In genomic region chr5:122176398-122176797, GRCm38 (mm10) we compare ENCODE assay signal across 8 mouse cellular contexts. TPM values are rescaled to one million over a fixed set of nuclear protein-coding genes. Genes with fewer than 3 reads are reported as not detected.
DNase-seq lines count a peak whose midpoint lies in the region; ATAC-seq and TF ChIP-seq lines count a peak whose summit lies in the region.

No protein-coding gene starts in this region.

- POLR2A ChIA-PET in Patski (lab: Charles Lee): interaction anchor here (1.0 kb wide), 1 partner anchor 44 kb away, joined by 3 read pairs; no protein-coding TSS in a partner anchor

- peak; percentile 44 for ATAC-seq in Patski
- peak; percentile 71 to 76 for ATAC-seq in hematopoietic stem cell, adult 5-6 weeks (replicated peaks in 1 of 2; ENCODE audit: insufficient read depth in 1 of 2, low FRiP score in 2 of 2, low TSS enrichment in 1 of 2, low read depth in 1 of 2, poor library complexity in 2 of 2, severe bottlenecking in 2 of 2)
- peak; percentile 59; the same call in 1 of the 2 replicates for ATAC-seq in liver, embryonic 16.5 days (ENCODE audit: low read depth)

- no peak overlapping the region for H3K27ac ChIP-seq in liver, embryonic 16.5 days (ENCODE audit: low read length)

- no peaks in the 10 kb centered on the region for H3K4me1 ChIP-seq in liver, embryonic 16.5 days (ENCODE audit: control insufficient read depth, low read depth, low read length)

- TF ChIP-seq CTCF in Patski (IDR thresholded peaks at IDR 0.05): no peak

- CTCF ChIA-PET in Patski (lab: Charles Lee): interaction anchor here (1.0 to 1.8 kb wide), 5 partner anchors 9 to 72 kb away, joined by 3 to 6 read pairs (median 4); no protein-coding TSS in a partner anchor

- no peaks in the 10 kb centered on the region for H3K27me3 ChIP-seq in Patski
- H3K27me3 ChIP-seq in liver, embryonic 16.5 days (ENCODE audit: control insufficient read depth, insufficient read depth, low read depth, low read length): no peaks in the 10 kb centered on the region

- no peak overlapping the region for H3K4me2 ChIP-seq in liver, embryonic 16.5 days (ENCODE audit: low read depth, low read length)

- no peaks in the 10 kb centered on the region for H3K9me3 ChIP-seq in liver, embryonic 16.5 days (replicated peaks; ENCODE audit: control insufficient read depth, low read length)

- peak; percentile 52 to 65 for DNase-seq in left cerebral cortex, postnatal 14 days (ENCODE audit: low spot score in 2 of 2)
- no peak for DNase-seq in left cerebral cortex, postnatal 36 days (ENCODE audit: low spot score in 2 of 2)
- DNase-seq in Patski (ENCODE audit: low read depth, low spot score): no peak
- peak; percentile 71 for DNase-seq in embryo, embryonic 10 days (ENCODE audit: low spot score)
- peak; percentile 40 for DNase-seq in retina, postnatal 7 days (ENCODE audit: low read depth, low spot score)
- no peak for DNase-seq in frontal cortex, adult 2 months (ENCODE audit: extremely low spot score in 1 of 2, low spot score in 1 of 2)

- no peak overlapping the region for H3K4me3 ChIP-seq in liver, embryonic 16.5 days (ENCODE audit: low read depth, low read length)

- in situ Hi-C loops in Patski (cut with MboI; ENCODE audit: low pct_unique_long_range_greater_than_20kb): no loop called here

- H3K36me3 ChIP-seq in liver, embryonic 16.5 days (ENCODE audit: control insufficient read depth, insufficient read depth): peaks cover 34% of the 10 kb centered on the region

- 32% methylated on average over 1 of the region's 1 CpGs for WGBS in liver, embryonic 16.5 days (ENCODE audit: insufficient replicate concordance)

- intact Hi-C loops in left cerebral cortex, postnatal 14 days (cut with DNase I): loop anchor here (2.0 to 5.0 kb wide), 2 partner anchors 48 to 61 kb away; no protein-coding TSS in a partner anchor
- intact Hi-C loops in left cerebral cortex, postnatal 36 days (cut with DNase I): loop anchor here (2.0 kb wide), 1 partner anchor 46 kb away; no protein-coding TSS in a partner anchor

- H3K9ac ChIP-seq in liver, embryonic 16.5 days (ENCODE audit: low read depth, low read length): no peak overlapping the region

RNA-seq across cellular contexts. Expression of gene Ppp1cc, which starts 18.3 kb away (rescaled TPM):
- 100 to 1,000 TPM; 161 to 170 TPM for total RNA-seq in left cerebral cortex, postnatal 14 days (2021)
- total RNA-seq in left cerebral cortex, postnatal 36 days (2021): 100 to 1,000 TPM; 154 to 200 TPM
- polyA plus RNA-seq in Patski (2021): 195 TPM
- 202 and 213 TPM in 2 replicates for total RNA-seq in hematopoietic stem cell, adult 5-6 weeks (2017)
- polyA plus RNA-seq in liver, embryonic 16.5 days (2015; fragmentation: Nextera tagmentation; extraction: Ambion mirVana): 109 and 114 TPM in 2 replicates
- 365 and 386 TPM in 2 replicates for polyA plus RNA-seq in frontal cortex, adult 2 months (2012; rRNA removed)

RNA-seq across cellular contexts. Expression of gene Hvcn1, which starts 30.2 kb away (rescaled TPM):
- 1 to 10 TPM; 2.0 to 2.4 TPM for total RNA-seq in left cerebral cortex, postnatal 14 days (2021)
- 1 to 10 TPM; 2.6 to 2.7 TPM for total RNA-seq in left cerebral cortex, postnatal 36 days (2021)
- 0.15 TPM for polyA plus RNA-seq in Patski (2021)
- total RNA-seq in hematopoietic stem cell, adult 5-6 weeks (2017): 9.6 and 26.1 TPM in 2 replicates
- polyA plus RNA-seq in liver, embryonic 16.5 days (2015; fragmentation: Nextera tagmentation; extraction: Ambion mirVana): 4.9 and 6.0 TPM in 2 replicates
- polyA plus RNA-seq in frontal cortex, adult 2 months (2012; rRNA removed): 3.4 and 5.9 TPM in 2 replicates

RNA-seq across cellular contexts. Expression of gene Ccdc63, which starts 35.8 kb away (rescaled TPM):
- total RNA-seq in left cerebral cortex, postnatal 14 days (2021): under 1 TPM in 1 of 2 experiments, not detected in 1; 0.24 TPM
- total RNA-seq in left cerebral cortex, postnatal 36 days (2021): under 1 TPM; 0.30 to 0.72 TPM
- not detected for polyA plus RNA-seq in Patski (2021)
- 0.20 and 1.0 TPM in 2 replicates for total RNA-seq in hematopoietic stem cell, adult 5-6 weeks (2017)
- polyA plus RNA-seq in liver, embryonic 16.5 days (2015; fragmentation: Nextera tagmentation; extraction: Ambion mirVana): not detected in 2 replicates
- polyA plus RNA-seq in frontal cortex, adult 2 months (2012; rRNA removed): 0.42 and 1.2 TPM in 2 replicates

Comparison
In these comparisons a context has a peak if more than half of its experiments do, and no peak if none do; other contexts are left out.
1. DNase-seq: peak in left cerebral cortex, postnatal 14 days (2 of 2), embryo, embryonic 10 days (single experiment) and retina, postnatal 7 days (single experiment); none in left cerebral cortex, postnatal 36 days (0 of 2), Patski (single experiment) and frontal cortex, adult 2 months (0 of 2).
2. Peak in every context shown above with its lines, with median percentiles within 50 percentile points of each other: ATAC-seq.